Mouse (Mus musculus) kidney, embryonic 14.5 days (tissue): ENCODE results near the gene Rin2. TPM values are rescaled to one million over a fixed set of nuclear protein-coding genes. Genes with fewer than 3 reads are reported as not detected.

Experiments
- ATAC-seq: fragments of 200-750 bp; cut with Nextera tagmentation; 2 replicates; pipeline ENCODE4 v1.8.0; 2017; ENCODE audit warnings: moderate number of reproducible peaks, mild to moderate bottlenecking, moderate TSS enrichment, moderate library complexity; ENCODE audit not compliant: low FRiP score, low TSS enrichment
- H3K27ac ChIP-seq: fragments of 300-500 bp; sonication (generic); 2 replicates; pipeline ENCODE4 v1.5.1; 2014; ENCODE audit warnings: low read depth, mild to moderate bottlenecking, low read length, moderate library complexity, mixed read lengths
- H3K27me3 ChIP-seq: fragments of 300-500 bp; sonication (generic); 2 replicates; pipeline ENCODE4 v1.6.1; 2014; ENCODE audit warnings: mild to moderate bottlenecking, low read length; ENCODE audit not compliant: control insufficient read depth, insufficient read depth
- H3K36me3 ChIP-seq: fragments of 300-500 bp; sonication (generic); 2 replicates; pipeline ENCODE4 v1.6.1; 2014; ENCODE audit warnings: low read length, mixed read lengths; ENCODE audit not compliant: control insufficient read depth, insufficient read depth
- H3K4me1 ChIP-seq: fragments of 300-500 bp; sonication (generic); 2 replicates; pipeline ENCODE4 v1.6.1; 2014; ENCODE audit warnings: low read length, mixed read lengths; ENCODE audit not compliant: control insufficient read depth, insufficient read depth
- H3K4me2 ChIP-seq: fragments of 300-500 bp; sonication (generic); replicated peaks from 2 replicates; pipeline ENCODE4 v1.6.1; 2014; ENCODE audit warnings: low read depth, mild to moderate bottlenecking, low read length
- H3K4me3 ChIP-seq: fragments of 300-500 bp; sonication (generic); 2 replicates; pipeline ENCODE4 v1.5.1; 2014; ENCODE audit warnings: mild to moderate bottlenecking, low read length
- H3K9ac ChIP-seq: fragments of 300-500 bp; sonication (generic); 2 replicates; pipeline ENCODE4 v1.6.1; 2014; ENCODE audit warnings: low read depth, mild to moderate bottlenecking, low read length, moderate library complexity
- H3K9me3 ChIP-seq: fragments of 300-500 bp; sonication (generic); 2 replicates; pipeline ENCODE4 v1.6.1; 2016; ENCODE audit warnings: low read length; ENCODE audit not compliant: control insufficient read depth
- WGBS: fragments of 180-500 bp; shearing (Covaris S2); extraction: QIAGEN DNeasy Blood & Tissue Kit; methylation state at CpG from one replicate; pipeline ENCODE4 v1.1.7; 2014; 5-methylcytosine and 5-hydroxymethylcytosine counted together
- polyA plus RNA-seq: library from polyadenylated mRNA; unstranded; fragments of >200 nt; fragmentation: Nextera tagmentation; extraction: Ambion mirVana; gene quantifications from 2 replicates; pipeline ENCODE4 v1.2.1, GENCODE M21; 2014

Rin2 gene
- polyA plus RNA-seq, 1 experiment from 2014 or later, result 36.3 TPM

GRCm38 (mm10) chr2:145753973-145754372, 79.0 kb downstream of the Rin2 start:
- Histone ChIP-seq H3K9ac (no peak overlapping the region), H3K4me1 (no peaks in the 10 kb centered on the region), H3K27me3 (no peaks in the 10 kb centered on the region), H3K4me3 (no peak overlapping the region), H3K4me2 (no peak overlapping the region), H3K9me3 (no peaks in the 10 kb centered on the region), H3K27ac (no peak overlapping the region), H3K36me3 (peaks cover 2% of the 10 kb centered on the region; the same call in 1 of the 2 replicates)
- WGBS, result 78% methylated on average over 7 of the region's 7 CpGs
- no peak for ATAC-seq

GRCm38 (mm10) chr2:145755864-145756822, 81.1 kb downstream of the Rin2 start:
- Histone ChIP-seq H3K4me1 (no peaks in the 10 kb centered on the region), H3K9me3 (no peaks in the 10 kb centered on the region), H3K4me2 (no peak overlapping the region), H3K27me3 (no peaks in the 10 kb centered on the region), H3K36me3 (peaks cover 2% of the 10 kb centered on the region; the same call in 1 of the 2 replicates), H3K4me3 (no peak overlapping the region), H3K9ac (no peak overlapping the region), H3K27ac (no peak overlapping the region)
- ATAC-seq, result peak; percentile 32; the same call in 1 of the 2 replicates
- WGBS, result 52% methylated on average over 12 of the region's 12 CpGs

DNA sequence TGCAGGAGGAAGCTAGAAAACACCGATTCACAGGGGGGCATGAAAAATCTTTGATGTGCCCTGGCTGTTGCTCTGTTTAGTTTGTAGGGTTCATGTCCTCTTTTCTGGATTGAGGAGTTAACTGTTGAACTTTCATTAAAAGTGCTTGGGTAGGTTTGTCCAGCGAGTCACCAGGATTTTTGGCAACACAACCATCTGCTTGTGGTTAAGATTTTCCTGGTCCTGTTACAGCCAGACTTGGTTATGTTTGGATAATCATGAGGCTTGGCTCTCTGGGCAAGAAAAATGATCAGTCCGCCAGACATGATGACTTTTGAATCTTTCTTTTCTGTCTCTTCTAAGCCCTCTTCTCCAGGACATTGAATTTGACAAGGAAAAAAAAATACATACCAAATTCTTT, 85.1 kb downstream of the Rin2 start:
- no peak overlapping the region for H3K4me2 ChIP-seq
- WGBS, result 57% methylated on average over 3 of the region's 3 CpGs
- no peak overlapping the region for H3K9ac ChIP-seq
- no peaks in the 10 kb centered on the region; the same call in 1 of the 2 replicates for H3K36me3 ChIP-seq
- no peak overlapping the region for H3K27ac ChIP-seq
- no peaks in the 10 kb centered on the region for H3K27me3 ChIP-seq
- H3K4me1 ChIP-seq, result no peaks in the 10 kb centered on the region
- no peaks in the 10 kb centered on the region for H3K9me3 ChIP-seq
- no peak overlapping the region for H3K4me3 ChIP-seq
- no peak for ATAC-seq

- Histone ChIP-seq H3K36me3 (no peaks in the 10 kb centered on the region; the same call in 1 of the 2 replicates), H3K4me2 (no peak overlapping the region), H3K9ac (no peak overlapping the region), H3K9me3 (no peaks in the 10 kb centered on the region), H3K27me3 (no peaks in the 10 kb centered on the region), H3K27ac (no peak overlapping the region), H3K4me3 (no peak overlapping the region), H3K4me1 (no peaks in the 10 kb centered on the region)
- no peak for ATAC-seq
Measured at GRCm38 (mm10) chr2:145761436-145761835, 86.4 kb downstream of the Rin2 start.

GRCm38 (mm10) chr2:145769964-145770363, 94.9 kb downstream of the Rin2 start:
- WGBS, result 63% methylated on average over 10 of the region's 10 CpGs
- peak overlapping the region; percentile 38; the same call in 1 of the 2 replicates for H3K27ac ChIP-seq

GRCm38 (mm10) chr2:145770730-145771536, 95.9 kb downstream of the Rin2 start:
- ATAC-seq, result peak; percentile 33; the same call in 1 of the 2 replicates
- no peaks in the 10 kb centered on the region for H3K27me3 ChIP-seq
- H3K27ac ChIP-seq, result no peak overlapping the region; the same call in 1 of the 2 replicates
- no peaks in the 10 kb centered on the region for H3K9me3 ChIP-seq
- 71% methylated on average over 7 of the region's 7 CpGs for WGBS
- H3K4me3 ChIP-seq, result no peak overlapping the region
- H3K4me1 ChIP-seq, result peaks cover 21% of the 10 kb centered on the region
- no peaks in the 10 kb centered on the region for H3K36me3 ChIP-seq
- no peak overlapping the region for H3K9ac ChIP-seq
- no peak overlapping the region for H3K4me2 ChIP-seq

More at GRCm38 (mm10) chr2:145769964-145770363, 94.9 kb downstream of the Rin2 start:
- Histone ChIP-seq H3K4me2 (no peak overlapping the region), H3K4me3 (no peak overlapping the region), H3K27me3 (no peaks in the 10 kb centered on the region), H3K4me1 (peaks cover 21% of the 10 kb centered on the region), H3K9me3 (no peaks in the 10 kb centered on the region), H3K9ac (no peak overlapping the region), H3K36me3 (no peaks in the 10 kb centered on the region)
- ATAC-seq, result no peak

DNA sequence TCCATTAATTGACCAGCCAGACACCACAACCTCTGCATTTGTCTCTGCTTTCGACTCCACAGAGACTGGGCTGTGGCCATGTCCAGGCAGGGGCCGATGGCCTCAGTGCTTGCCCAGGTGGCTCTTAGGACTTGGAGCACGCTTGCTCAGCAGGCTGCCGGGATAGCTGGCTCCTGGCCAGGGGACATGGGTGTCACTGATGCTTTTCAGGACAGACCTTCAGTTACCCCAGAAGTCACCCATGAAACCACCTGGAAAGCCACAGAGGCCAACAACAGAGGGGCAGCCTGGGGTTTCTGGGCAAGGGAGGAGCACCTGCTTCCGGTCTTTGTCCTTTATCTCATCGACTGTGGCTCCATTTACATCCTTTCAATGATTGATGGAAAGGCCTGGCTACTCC, 108.2 kb downstream of the Rin2 start:
- H3K27ac ChIP-seq, result peak overlapping the region; percentile 30; the same call in 1 of the 2 replicates
- H3K4me1 ChIP-seq, result peaks cover 34% of the 10 kb centered on the region
- 55% methylated on average over 6 of the region's 6 CpGs for WGBS

GRCm38 (mm10) chr2:145784246-145784935, 109.4 kb downstream of the Rin2 start:
- H3K27ac ChIP-seq, result 0 out of 2 replicates have a peak overlapping the region, but pooled peaks have one; percentile 8
- WGBS, result 65% methylated on average over 13 of the region's 13 CpGs
- ATAC-seq, result no peak
- peaks cover 34% of the 10 kb centered on the region for H3K4me1 ChIP-seq
- H3K4me2 ChIP-seq, result no peak overlapping the region
- H3K36me3 ChIP-seq, result no peaks in the 10 kb centered on the region
- H3K9me3 ChIP-seq, result no peaks in the 10 kb centered on the region
- no peak overlapping the region for H3K9ac ChIP-seq
- H3K4me3 ChIP-seq, result no peak overlapping the region
- H3K27me3 ChIP-seq, result no peaks in the 10 kb centered on the region

More for the DNA sequence above, 108.2 kb downstream of the Rin2 start:
- Histone ChIP-seq H3K36me3 (no peaks in the 10 kb centered on the region; the same call in 1 of the 2 replicates), H3K9me3 (no peaks in the 10 kb centered on the region), H3K27me3 (no peaks in the 10 kb centered on the region), H3K4me3 (no peak overlapping the region), H3K4me2 (no peak overlapping the region), H3K9ac (no peak overlapping the region)
- no peak for ATAC-seq
